Mouse (Mus musculus): ENCODE measurements around the gene A4gnt. TPM values are rescaled to one million over a fixed set of nuclear protein-coding genes. Genes with fewer than 3 reads are reported as not detected.

Gene A4gnt
- not detected in 2 replicates for polyA plus RNA-seq (2015; fragmentation: Nextera tagmentation; extraction: Ambion mirVana)

- no peak within 1 kb of the TSS for H3K4me2 ChIP-seq (ENCODE audit: low read depth, low read length)
- H3K4me1 ChIP-seq (ENCODE audit: insufficient read depth): no peaks in the 10 kb centered on the region
- no peaks in the 10 kb centered on the region for H3K36me3 ChIP-seq (replicated peaks; ENCODE audit: insufficient read depth, low read length)
- no peak within 1 kb of the TSS for H3K9ac ChIP-seq (replicated peaks)
- DNase-seq (no peak), ATAC-seq (no peak)
- H3K4me3 ChIP-seq (ENCODE audit: low read depth, low read length): no peak within 1 kb of the TSS
- WGBS (ENCODE audit: insufficient replicate concordance): 27% methylated on average over 2 of the region's 2 CpGs
- H3K9me3 ChIP-seq (ENCODE audit: low read length): no peaks in the 10 kb centered on the region
- no peaks in the 10 kb centered on the region for H3K27me3 ChIP-seq (ENCODE audit: insufficient read depth, low read length)
- TF ChIP-seq EP300 (IDR thresholded peaks at IDR 0.05; ENCODE audit: low read depth): no peak
- TF ChIP-seq CTCF (IDR thresholded peaks at IDR 0.05; ENCODE audit: low read depth): no peak
- H3K27ac ChIP-seq (ENCODE audit: low read depth): no peak within 1 kb of the TSS
These were observed at the start of gene A4gnt for GRCm38 (mm10) chr9:99612202-99612601. A4gnt (plus strand) TSS chr9:99612502.

- Histone ChIP-seq H3K9me3 (ENCODE audit: low read length) (no peaks in the 10 kb centered on the region), H3K27me3 (ENCODE audit: insufficient read depth, low read length) (no peaks in the 10 kb centered on the region), H3K4me1 (ENCODE audit: insufficient read depth) (peaks cover 14% of the 10 kb centered on the region), H3K4me3 (ENCODE audit: low read depth, low read length) (no peak overlapping the region), H3K4me2 (ENCODE audit: low read depth, low read length) (peak overlapping the region; percentile 27; the same call in 1 of the 2 replicates), H3K9ac (replicated peaks) (no peak overlapping the region), H3K36me3 (replicated peaks; ENCODE audit: insufficient read depth, low read length) (no peaks in the 10 kb centered on the region), H3K27ac (ENCODE audit: low read depth) (no peak overlapping the region; the same call in 1 of the 2 replicates)
- DNase-seq: peak; percentile 85
- peak; percentile 40 for ATAC-seq
- no peak for TF ChIP-seq CTCF (IDR thresholded peaks at IDR 0.05; ENCODE audit: low read depth)
- no peak for TF ChIP-seq EP300 (IDR thresholded peaks at IDR 0.05; ENCODE audit: low read depth)
- 10% methylated on average over 11 of the region's 11 CpGs for WGBS (ENCODE audit: insufficient replicate concordance)
These were observed 48.6 kb upstream of the A4gnt start for GRCm38 (mm10) chr9:99563714-99564113.

- ATAC-seq (no peak), DNase-seq (no peak)
- Histone ChIP-seq H3K4me1 (ENCODE audit: insufficient read depth) (peaks cover 14% of the 10 kb centered on the region), H3K9me3 (ENCODE audit: low read length) (no peaks in the 10 kb centered on the region), H3K9ac (replicated peaks) (peak overlapping the region; percentile 84), H3K36me3 (replicated peaks; ENCODE audit: insufficient read depth, low read length) (no peaks in the 10 kb centered on the region), H3K27ac (ENCODE audit: low read depth) (peak overlapping the region; percentile 92), H3K4me3 (ENCODE audit: low read depth, low read length) (peak overlapping the region; percentile 82), H3K4me2 (ENCODE audit: low read depth, low read length) (peak overlapping the region; percentile 83), H3K27me3 (ENCODE audit: insufficient read depth, low read length) (no peaks in the 10 kb centered on the region)
- WGBS (ENCODE audit: insufficient replicate concordance): under 1% methylated on average over 15 of the region's 15 CpGs
- TF ChIP-seq CTCF (IDR thresholded peaks at IDR 0.05; ENCODE audit: low read depth) (no peak), EP300 (IDR thresholded peaks at IDR 0.05; ENCODE audit: low read depth) (no peak)
These were observed 44.3 kb upstream of the A4gnt start for GRCm38 (mm10) chr9:99568023-99568346.

GRCm38 (mm10) chr9:99568347-99569070, 43.8 kb upstream of the A4gnt start, which contains the start of gene Armc8:
Armc8 (minus strand) TSS chr9:99568899.
- H3K27me3 ChIP-seq (ENCODE audit: insufficient read depth, low read length): no peaks in the 10 kb centered on the region
- peak; percentile 94 for DNase-seq
- peak within 1 kb of the TSS; percentile 82 for H3K4me3 ChIP-seq (ENCODE audit: low read depth, low read length)
- peak within 1 kb of the TSS; percentile 84 for H3K9ac ChIP-seq (replicated peaks)
- peak within 1 kb of the TSS; percentile 83 for H3K4me2 ChIP-seq (ENCODE audit: low read depth, low read length)
- peak; percentile 94 for ATAC-seq
- peaks cover 14% of the 10 kb centered on the region for H3K4me1 ChIP-seq (ENCODE audit: insufficient read depth)
- no peaks in the 10 kb centered on the region for H3K9me3 ChIP-seq (ENCODE audit: low read length)
- 0% methylated on average over 52 of the region's 70 CpGs for WGBS (ENCODE audit: insufficient replicate concordance)
- H3K27ac ChIP-seq (ENCODE audit: low read depth): peak within 1 kb of the TSS; percentile 92
- no peaks in the 10 kb centered on the region for H3K36me3 ChIP-seq (replicated peaks; ENCODE audit: insufficient read depth, low read length)
- TF ChIP-seq EP300 (IDR thresholded peaks at IDR 0.05; ENCODE audit: low read depth) (0 out of 2 replicates have a peak, but pooled peaks have one; percentile 43), CTCF (IDR thresholded peaks at IDR 0.05; ENCODE audit: low read depth) (peak; percentile 13; the same call in 1 of the 2 replicates)

GRCm38 (mm10) chr9:99569071-99569397, 43.3 kb upstream of the A4gnt start:
- Histone ChIP-seq H3K4me3 (ENCODE audit: low read depth, low read length) (peak overlapping the region; percentile 82), H3K4me1 (ENCODE audit: insufficient read depth) (peaks cover 11% of the 10 kb centered on the region), H3K4me2 (ENCODE audit: low read depth, low read length) (peak overlapping the region; percentile 83), H3K9me3 (ENCODE audit: low read length) (no peaks in the 10 kb centered on the region), H3K27me3 (ENCODE audit: insufficient read depth, low read length) (no peaks in the 10 kb centered on the region), H3K36me3 (replicated peaks; ENCODE audit: insufficient read depth, low read length) (no peaks in the 10 kb centered on the region), H3K27ac (ENCODE audit: low read depth) (peak overlapping the region; percentile 92), H3K9ac (replicated peaks) (peak overlapping the region; percentile 84)
- DNase-seq (no peak), ATAC-seq (no peak)
- no peak for TF ChIP-seq CTCF (IDR thresholded peaks at IDR 0.05; ENCODE audit: low read depth)
- no peak for TF ChIP-seq EP300 (IDR thresholded peaks at IDR 0.05; ENCODE audit: low read depth)
- 1% methylated on average over 9 of the region's 9 CpGs for WGBS (ENCODE audit: insufficient replicate concordance)

- H3K4me3 ChIP-seq (ENCODE audit: low read depth, low read length): peak within 1 kb of the TSS; percentile 90
- TF ChIP-seq EP300 (IDR thresholded peaks at IDR 0.05; ENCODE audit: low read depth) (peak; percentile 88), CTCF (IDR thresholded peaks at IDR 0.05; ENCODE audit: low read depth) (no peak)
- peaks cover 3% of the 10 kb centered on the region; the same call in 1 of the 2 replicates for H3K4me1 ChIP-seq (ENCODE audit: insufficient read depth)
- 2% methylated on average over 57 of the region's 57 CpGs for WGBS (ENCODE audit: insufficient replicate concordance)
- peak within 1 kb of the TSS; percentile 97 for H3K9ac ChIP-seq (replicated peaks)
- peak; percentile 92 for DNase-seq
- ATAC-seq: peak; percentile 98
- H3K9me3 ChIP-seq (ENCODE audit: low read length): no peaks in the 10 kb centered on the region
- H3K36me3 ChIP-seq (replicated peaks; ENCODE audit: insufficient read depth, low read length): peaks cover 8% of the 10 kb centered on the region
- H3K4me2 ChIP-seq (ENCODE audit: low read depth, low read length): peak within 1 kb of the TSS; percentile 81
- H3K27me3 ChIP-seq (ENCODE audit: insufficient read depth, low read length): no peaks in the 10 kb centered on the region
- peak within 1 kb of the TSS; percentile 94 for H3K27ac ChIP-seq (ENCODE audit: low read depth)
These were observed 36.4 kb upstream of the A4gnt start, which contains the start of gene Dbr1 for GRCm38 (mm10) chr9:99575677-99576480. Dbr1 (plus strand) TSS chr9:99575799.

All from liver, postnatal 0 days (tissue).